ENCODE assay signal across 11 mouse cellular contexts in the genomic region with DNA sequence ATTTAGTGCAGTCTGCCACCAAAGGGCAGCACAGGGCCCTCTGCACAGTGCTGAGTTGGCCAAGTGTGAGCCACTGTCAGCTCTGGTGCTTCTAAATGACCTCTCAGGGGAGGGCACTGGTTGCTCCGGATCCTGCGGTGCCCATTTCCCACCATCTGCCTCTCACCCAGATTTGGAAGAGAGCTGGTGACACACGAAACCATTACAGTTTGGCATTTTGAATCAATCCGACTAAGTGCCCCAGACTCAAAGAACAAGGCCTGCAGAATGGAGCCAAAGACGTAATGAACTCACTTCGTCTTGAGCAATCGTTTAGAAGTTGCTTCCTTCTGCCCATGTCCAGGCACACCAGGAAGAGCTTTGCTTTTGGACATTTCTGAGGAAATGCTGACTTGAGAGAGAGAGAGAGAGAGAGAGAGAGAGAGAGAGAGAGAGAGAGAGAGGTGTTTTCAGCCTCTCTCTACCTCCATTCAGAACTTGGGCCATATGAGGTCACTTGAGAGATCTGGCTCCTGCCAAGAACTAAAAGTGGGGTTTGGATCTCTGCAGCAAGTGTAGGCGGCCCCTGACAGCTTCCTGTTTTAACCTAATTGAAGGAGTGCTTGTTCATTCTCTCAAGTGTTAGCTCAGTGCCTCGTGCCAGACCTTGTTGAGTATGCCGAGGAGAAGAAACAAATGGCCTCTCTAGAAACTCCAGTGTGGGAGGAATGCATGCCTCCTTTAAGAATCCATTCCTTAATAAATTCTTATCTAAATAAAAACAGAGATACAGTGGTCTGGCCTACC. TPM values are rescaled to one million over a fixed set of nuclear protein-coding genes. Genes with fewer than 3 reads are reported as not detected.
DNase-seq lines count a peak whose midpoint lies in the region; ATAC-seq and TF ChIP-seq lines count a peak whose summit lies in the region.
"Had no signal": no experiment of that assay in that cellular context is flagged by ENCODE, and none has a peak within 500 bp of the region (broad histone marks: within the 10 kb centered on the region; RNA-seq: fewer than 3 reads in every experiment).

No protein-coding gene starts in this region.

- TF ChIP-seq CTCF in layer of hippocampus, adult 2 months (conservative IDR thresholded peaks at IDR 0.05): no peak

- H3K4me2 ChIP-seq in heart, embryonic 13.5 days: no peak overlapping the region
- H3K4me2 ChIP-seq in liver, embryonic 11.5 days: no peak overlapping the region
- H3K4me2 ChIP-seq in kidney, embryonic 14.5 days (replicated peaks; ENCODE audit: low read depth, low read length): no peak overlapping the region
- H3K4me2 ChIP-seq: hindbrain, embryonic 15.5 days had no signal

- H3K9me3 ChIP-seq in heart, embryonic 13.5 days: no peaks in the 10 kb centered on the region
- H3K9me3 ChIP-seq in liver, embryonic 11.5 days (ENCODE audit: control insufficient read depth, low read length): no peaks in the 10 kb centered on the region
- H3K9me3 ChIP-seq in kidney, embryonic 14.5 days (ENCODE audit: control insufficient read depth, low read length): no peaks in the 10 kb centered on the region
- H3K9me3 ChIP-seq: hindbrain, embryonic 15.5 days had no signal

- no peak overlapping the region; the same call in 1 of the 2 replicates for H3K9ac ChIP-seq in heart, embryonic 13.5 days
- no peak overlapping the region for H3K9ac ChIP-seq in liver, embryonic 11.5 days (ENCODE audit: low read depth, low read length)
- H3K9ac ChIP-seq in kidney, embryonic 14.5 days (ENCODE audit: low read depth, low read length): no peak overlapping the region
- H3K9ac ChIP-seq: hindbrain, embryonic 15.5 days; liver, embryonic 14.5 days had no signal

- no peaks in the 10 kb centered on the region for H3K27me3 ChIP-seq in heart, embryonic 13.5 days (replicated peaks)
- H3K27me3 ChIP-seq in liver, embryonic 11.5 days (replicated peaks; ENCODE audit: control insufficient read depth, insufficient read depth, low read length): no peaks in the 10 kb centered on the region
- H3K27me3 ChIP-seq in kidney, embryonic 14.5 days (ENCODE audit: control insufficient read depth, insufficient read depth, low read length): no peaks in the 10 kb centered on the region
- H3K27me3 ChIP-seq: hindbrain, embryonic 15.5 days had no signal

- DNase-seq in layer of hippocampus, adult 2 months (ENCODE audit: low spot score in 2 of 2): no peak
- no peak for DNase-seq in layer of hippocampus, postnatal 10 days (ENCODE audit: low spot score in 2 of 2)
- peak; percentile 73 for DNase-seq in brain, adult 2 months (ENCODE audit: low read depth, low spot score)
- DNase-seq in lung, postnatal 25 days (ENCODE audit: low spot score): peak; percentile 92
- DNase-seq in cerebellum, adult 18-20 months: no peak
- no peak for DNase-seq in liver, embryonic 11.5 days (ENCODE audit: low spot score)

- H3K4me1 ChIP-seq in heart, embryonic 13.5 days: peaks cover 41% of the 10 kb centered on the region
- no peaks in the 10 kb centered on the region for H3K4me1 ChIP-seq in liver, embryonic 11.5 days (replicated peaks; ENCODE audit: control insufficient read depth, insufficient read depth, low read length)
- 0 out of 2 replicates have a peak, but pooled peaks cover 3% of the 10 kb centered on the region for H3K4me1 ChIP-seq in kidney, embryonic 14.5 days (ENCODE audit: control insufficient read depth, insufficient read depth, low read length)

- ATAC-seq in heart, embryonic 13.5 days (ENCODE audit: extremely low read depth, insufficient number of reproducible peaks, low FRiP score, low TSS enrichment): no peak
- ATAC-seq in liver, embryonic 11.5 days (replicated peaks; ENCODE audit: low FRiP score): no peak
- ATAC-seq in kidney, embryonic 14.5 days (ENCODE audit: low FRiP score, low TSS enrichment): no peak

- H3K27ac ChIP-seq in layer of hippocampus, adult 2 months: peak overlapping the region; percentile 28; the same call in 1 of the 2 replicates
- peak overlapping the region; percentile 51 for H3K27ac ChIP-seq in heart, embryonic 13.5 days (replicated peaks)
- H3K27ac ChIP-seq in liver, embryonic 11.5 days (ENCODE audit: low read depth, low read length): no peak overlapping the region
- no peak overlapping the region for H3K27ac ChIP-seq in kidney, embryonic 14.5 days (ENCODE audit: low read depth, low read length)
- H3K27ac ChIP-seq: hindbrain, embryonic 15.5 days; liver, embryonic 14.5 days had no signal

- no peak overlapping the region for H3K4me3 ChIP-seq in layer of hippocampus, adult 2 months
- H3K4me3 ChIP-seq in heart, embryonic 13.5 days: no peak overlapping the region
- no peak overlapping the region for H3K4me3 ChIP-seq in liver, embryonic 11.5 days (ENCODE audit: low read depth, low read length)
- H3K4me3 ChIP-seq in kidney, embryonic 14.5 days (ENCODE audit: low read length): no peak overlapping the region
- H3K4me3 ChIP-seq: hindbrain, embryonic 15.5 days had no signal

- H3K36me3 ChIP-seq in heart, embryonic 13.5 days: 0 out of 2 replicates have a peak, but pooled peaks cover 2% of the 10 kb centered on the region
- no peaks in the 10 kb centered on the region for H3K36me3 ChIP-seq in liver, embryonic 11.5 days (ENCODE audit: control insufficient read depth, insufficient read depth, low read length)
- no peaks in the 10 kb centered on the region for H3K36me3 ChIP-seq in kidney, embryonic 14.5 days (ENCODE audit: control insufficient read depth, insufficient read depth, low read length)
- H3K36me3 ChIP-seq: hindbrain, embryonic 15.5 days had no signal

- WGBS in heart, embryonic 13.5 days: 56% methylated on average over 10 of the region's 10 CpGs
- WGBS in liver, embryonic 11.5 days: 65% methylated on average over 10 of the region's 10 CpGs
- WGBS in kidney, embryonic 14.5 days: 68% methylated on average over 10 of the region's 10 CpGs

RNA-seq across cellular contexts. Expression of gene Ttf2, which starts 28.5 kb away (rescaled TPM):
- 1 to 10 TPM; 1.6 to 1.8 TPM for total RNA-seq in layer of hippocampus, adult 2 months (2021)
- total RNA-seq in layer of hippocampus, postnatal 10 days (2021): 1 to 10 TPM; 2.6 to 3.0 TPM
- 10.4 and 11.7 TPM in 2 replicates for polyA plus RNA-seq in heart, embryonic 13.5 days (2015; fragmentation: Nextera tagmentation; extraction: Ambion mirVana)
- 22.3 and 23.2 TPM in 2 replicates for polyA plus RNA-seq in liver, embryonic 11.5 days (2014; fragmentation: Nextera tagmentation; extraction: Ambion mirVana)
- polyA plus RNA-seq in kidney, embryonic 14.5 days (2014; fragmentation: Nextera tagmentation; extraction: Ambion mirVana): 14.5 and 24.2 TPM in 2 replicates

RNA-seq across cellular contexts. Expression of gene Cd101, which starts 31.4 kb away (rescaled TPM):
- total RNA-seq in layer of hippocampus, adult 2 months (2021): under 1 TPM; 0.38 to 0.42 TPM
- total RNA-seq in layer of hippocampus, postnatal 10 days (2021): under 1 TPM; 0.27 to 0.42 TPM
- 0.37 and 0.47 TPM in 2 replicates for polyA plus RNA-seq in heart, embryonic 13.5 days (2015; fragmentation: Nextera tagmentation; extraction: Ambion mirVana)
- not detected in 2 replicates for polyA plus RNA-seq in liver, embryonic 11.5 days (2014; fragmentation: Nextera tagmentation; extraction: Ambion mirVana)
- not detected in 2 replicates for polyA plus RNA-seq in kidney, embryonic 14.5 days (2014; fragmentation: Nextera tagmentation; extraction: Ambion mirVana)
- polyA plus RNA-seq: embryonic facial prominence, embryonic 11.5 days had no signal

Comparison
In these comparisons a context has a peak if more than half of its experiments do, and no peak if none do; other contexts are left out.
1. DNase-seq: peak in brain, adult 2 months (single experiment) and lung, postnatal 25 days (single experiment); none in layer of hippocampus, adult 2 months (0 of 2), layer of hippocampus, postnatal 10 days (0 of 2), cerebellum, adult 18-20 months (0 of 2) and liver, embryonic 11.5 days (single experiment).
2. H3K27ac ChIP-seq: peak in layer of hippocampus, adult 2 months (single experiment) and heart, embryonic 13.5 days (single experiment); none in liver, embryonic 11.5 days (single experiment) and kidney, embryonic 14.5 days (single experiment).